Mouse (Mus musculus): Measurements from ENCODE around the gene Ppp1r9a. TPM values are rescaled to one million over a fixed set of nuclear protein-coding genes. Genes with fewer than 3 reads are reported as not detected.
A peak's percentile ranks its signal among the peaks of the same experiment; 100 is the strongest.
"Not testable (repeated sequence)": the region's sequence is repeated elsewhere in the genome, so short reads cannot be mapped to it uniquely, and the experiment has no call there.

Ppp1r9a gene
- polyA plus RNA-seq (2015; fragmentation: Nextera tagmentation; extraction: Ambion mirVana) = 6.1 and 7.5 TPM in 2 replicates

DNA sequence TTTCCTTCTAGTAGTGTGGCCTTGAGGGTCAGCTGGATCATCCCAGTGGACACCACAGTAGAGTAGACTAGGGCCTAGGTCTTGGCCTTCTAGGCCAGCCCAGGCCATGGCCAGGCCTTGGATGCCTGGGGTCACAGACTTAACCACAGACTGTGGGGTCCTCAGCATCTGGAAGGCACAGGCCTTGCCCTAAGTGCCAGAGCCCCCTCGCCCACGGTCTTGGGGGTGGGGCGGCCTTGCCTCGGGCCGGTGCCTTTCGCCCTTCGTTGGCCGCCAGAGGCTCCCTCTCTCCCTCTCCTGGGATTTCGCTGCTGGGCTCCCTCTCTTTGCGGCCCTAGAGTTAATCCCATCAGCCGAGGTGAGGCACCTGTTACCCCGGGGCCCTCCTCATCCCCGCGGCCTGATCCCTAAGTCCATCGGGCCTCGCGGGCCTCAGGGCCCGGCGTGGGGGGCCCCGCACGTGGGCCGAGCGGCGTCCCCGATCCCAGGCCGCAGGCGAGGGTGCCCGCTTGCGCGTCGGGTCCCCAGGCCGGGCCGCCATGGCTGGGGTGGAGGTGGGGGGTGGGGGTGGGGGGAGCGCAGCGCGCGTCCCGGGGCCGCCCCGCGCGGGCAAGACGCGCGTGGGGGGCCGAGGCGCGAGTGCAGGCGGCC, at the start of gene Ppp1r9a:
Gene Ppp1r9a (plus strand): TSS at position 244 of the 651 bp plus-strand sequence.
- H3K4me1 ChIP-seq (ENCODE audit: control insufficient read depth, insufficient read depth, low read length) = peaks cover 4% of the 10 kb centered on the region; the same call in 1 of the 2 replicates
- peak within 1 kb of the TSS; percentile 85 for H3K27ac ChIP-seq (ENCODE audit: low read length)
- ATAC-seq = peak; percentile 84
- peak within 1 kb of the TSS; percentile 82 for H3K4me2 ChIP-seq (ENCODE audit: low read depth, low read length)
- no peaks in the 10 kb centered on the region for H3K36me3 ChIP-seq (ENCODE audit: control insufficient read depth, insufficient read depth, low read length)
- peak within 1 kb of the TSS; percentile 91 for H3K9ac ChIP-seq (ENCODE audit: low read depth, low read length)
- H3K4me3 ChIP-seq (ENCODE audit: low read length) = peak within 1 kb of the TSS; percentile 79
- no peaks in the 10 kb centered on the region for H3K9me3 ChIP-seq (ENCODE audit: control insufficient read depth, low read length)
- H3K27me3 ChIP-seq (replicated peaks; ENCODE audit: control insufficient read depth, insufficient read depth, low read length) = no peaks in the 10 kb centered on the region
- WGBS = 1% methylated on average over 42 of the region's 49 CpGs

DNA sequence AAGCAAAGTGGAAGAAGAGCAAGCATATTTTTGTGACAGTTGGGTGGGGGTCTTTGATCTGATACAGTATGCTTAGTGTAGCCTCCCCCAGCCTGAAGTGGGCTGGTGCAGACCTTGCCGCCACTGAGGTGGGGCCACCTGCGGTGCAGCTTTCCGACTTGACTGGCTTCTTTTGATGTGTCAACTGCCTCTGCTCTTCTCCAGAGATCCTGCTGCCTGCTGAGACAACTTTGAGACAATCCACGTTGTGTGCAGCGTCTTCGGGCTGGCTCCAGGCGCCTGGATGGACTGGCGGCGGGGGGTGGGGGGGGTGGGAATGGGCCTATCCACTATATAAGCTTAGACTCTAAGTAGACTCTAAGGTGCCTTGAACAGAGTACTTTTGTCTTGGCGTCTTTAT, 47.5 kb upstream of the Ppp1r9a start:
- no peak for ATAC-seq

DNA sequence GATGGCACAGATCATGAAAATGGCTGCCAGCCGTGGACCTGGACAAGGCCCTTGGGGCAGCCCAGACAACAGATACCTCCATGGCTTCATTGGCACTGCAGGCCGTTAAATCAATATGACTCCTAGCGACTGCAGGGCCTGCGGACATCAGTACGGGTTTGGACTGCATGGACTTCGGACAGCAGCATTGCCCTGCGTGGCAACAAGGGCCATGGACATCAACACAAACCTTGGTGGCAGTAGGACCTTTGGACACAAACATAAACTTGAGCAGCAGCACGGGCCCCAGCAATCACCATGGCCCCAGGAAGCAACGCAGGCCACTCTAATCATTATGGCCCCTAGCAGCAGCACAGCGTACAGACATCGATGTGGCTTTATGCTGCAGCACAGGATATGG, 45.8 kb upstream of the Ppp1r9a start:
- ATAC-seq = no peak
- H3K9me3 ChIP-seq (ENCODE audit: control insufficient read depth, low read length) = no peaks in the 10 kb centered on the region
- no peaks in the 10 kb centered on the region for H3K27me3 ChIP-seq (replicated peaks; ENCODE audit: control insufficient read depth, insufficient read depth, low read length)
- no peak overlapping the region for H3K9ac ChIP-seq (ENCODE audit: low read depth, low read length)
- WGBS = 94% methylated on average over 11 of the region's 11 CpGs
- H3K4me2 ChIP-seq (ENCODE audit: low read depth, low read length) = no peak overlapping the region
- no peaks in the 10 kb centered on the region for H3K36me3 ChIP-seq (ENCODE audit: control insufficient read depth, insufficient read depth, low read length)
- H3K27ac ChIP-seq (ENCODE audit: low read length) = no peak overlapping the region
- no peak overlapping the region for H3K4me3 ChIP-seq (ENCODE audit: low read length)
- H3K4me1 ChIP-seq (ENCODE audit: control insufficient read depth, insufficient read depth, low read length) = no peaks in the 10 kb centered on the region

More for the DNA sequence above, 47.5 kb upstream of the Ppp1r9a start:
- Histone ChIP-seq H3K4me1 (ENCODE audit: control insufficient read depth, insufficient read depth, low read length) (no peaks in the 10 kb centered on the region), H3K9ac (ENCODE audit: low read depth, low read length) (no peak overlapping the region), H3K27ac (ENCODE audit: low read length) (no peak overlapping the region), H3K4me3 (ENCODE audit: low read length) (no peak overlapping the region), H3K27me3 (replicated peaks; ENCODE audit: control insufficient read depth, insufficient read depth, low read length) (no peaks in the 10 kb centered on the region), H3K36me3 (ENCODE audit: control insufficient read depth, insufficient read depth, low read length) (no peaks in the 10 kb centered on the region), H3K9me3 (ENCODE audit: control insufficient read depth, low read length) (no peaks in the 10 kb centered on the region), H3K4me2 (ENCODE audit: low read depth, low read length) (no peak overlapping the region)
- 84% methylated on average over 10 of the region's 10 CpGs for WGBS

DNA sequence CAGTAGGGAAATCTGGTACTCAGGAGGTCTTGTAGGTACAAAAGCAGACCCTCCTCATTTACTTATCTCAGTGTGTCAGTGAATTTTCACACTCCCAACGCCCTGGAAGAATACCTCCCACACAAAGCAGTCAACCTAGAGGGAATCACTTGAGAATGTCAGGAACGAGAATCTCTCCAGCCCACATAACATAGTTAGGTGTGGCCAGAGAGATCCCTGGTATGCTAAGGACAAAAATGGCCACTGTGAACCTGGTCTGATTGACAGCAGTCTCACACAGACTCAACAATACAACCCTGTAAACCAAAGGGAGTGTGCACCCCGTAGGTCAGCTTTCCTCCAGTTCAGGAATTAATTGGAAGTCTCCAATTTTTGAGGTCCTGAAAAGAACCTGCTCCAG, 18.4 kb upstream of the Ppp1r9a start:
- no peaks in the 10 kb centered on the region for H3K4me1 ChIP-seq (ENCODE audit: control insufficient read depth, insufficient read depth, low read length)
- WGBS = 70% methylated on average over 3 of the region's 3 CpGs
- no peaks in the 10 kb centered on the region for H3K36me3 ChIP-seq (ENCODE audit: control insufficient read depth, insufficient read depth, low read length)
- H3K9ac ChIP-seq (ENCODE audit: low read depth, low read length) = no peak overlapping the region
- H3K9me3 ChIP-seq (ENCODE audit: control insufficient read depth, low read length) = no peaks in the 10 kb centered on the region
- no peak overlapping the region for H3K4me2 ChIP-seq (ENCODE audit: low read depth, low read length)
- no peak overlapping the region for H3K27ac ChIP-seq (ENCODE audit: low read length)
- H3K4me3 ChIP-seq (ENCODE audit: low read length) = no peak overlapping the region
- H3K27me3 ChIP-seq (replicated peaks; ENCODE audit: control insufficient read depth, insufficient read depth, low read length) = no peaks in the 10 kb centered on the region
- ATAC-seq = no peak

DNA sequence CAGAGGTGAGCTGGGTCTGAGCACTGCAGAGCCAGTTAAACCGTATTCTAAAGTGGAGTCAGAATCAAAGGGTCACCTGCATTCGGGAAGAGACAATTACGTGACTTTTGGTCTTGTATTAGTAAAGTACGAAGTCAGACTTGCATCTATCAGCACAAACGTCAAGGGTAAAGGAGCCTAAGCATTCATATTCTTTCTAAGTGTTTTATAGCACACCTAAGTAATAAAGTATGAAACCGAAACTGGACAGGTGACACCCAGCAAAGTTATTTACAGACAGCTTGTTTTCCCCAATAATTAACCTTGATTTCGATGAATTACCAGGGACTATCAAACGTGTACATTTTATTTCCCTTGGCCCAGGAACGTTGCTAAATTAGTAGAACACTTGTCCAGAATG, 13.2 kb upstream of the Ppp1r9a start:
- Histone ChIP-seq H3K36me3 (ENCODE audit: control insufficient read depth, insufficient read depth, low read length) (no peaks in the 10 kb centered on the region), H3K9ac (ENCODE audit: low read depth, low read length) (no peak overlapping the region), H3K4me2 (ENCODE audit: low read depth, low read length) (0 out of 2 replicates have a peak overlapping the region, but pooled peaks have one; percentile 19), H3K9me3 (ENCODE audit: control insufficient read depth, low read length) (no peaks in the 10 kb centered on the region), H3K27ac (ENCODE audit: low read length) (no peak overlapping the region; the same call in 1 of the 2 replicates), H3K27me3 (replicated peaks; ENCODE audit: control insufficient read depth, insufficient read depth, low read length) (no peaks in the 10 kb centered on the region), H3K4me3 (ENCODE audit: low read length) (no peak overlapping the region), H3K4me1 (ENCODE audit: control insufficient read depth, insufficient read depth, low read length) (no peaks in the 10 kb centered on the region)
- peak; percentile 72 for ATAC-seq
- WGBS = 67% methylated on average over 9 of the region's 9 CpGs

DNA sequence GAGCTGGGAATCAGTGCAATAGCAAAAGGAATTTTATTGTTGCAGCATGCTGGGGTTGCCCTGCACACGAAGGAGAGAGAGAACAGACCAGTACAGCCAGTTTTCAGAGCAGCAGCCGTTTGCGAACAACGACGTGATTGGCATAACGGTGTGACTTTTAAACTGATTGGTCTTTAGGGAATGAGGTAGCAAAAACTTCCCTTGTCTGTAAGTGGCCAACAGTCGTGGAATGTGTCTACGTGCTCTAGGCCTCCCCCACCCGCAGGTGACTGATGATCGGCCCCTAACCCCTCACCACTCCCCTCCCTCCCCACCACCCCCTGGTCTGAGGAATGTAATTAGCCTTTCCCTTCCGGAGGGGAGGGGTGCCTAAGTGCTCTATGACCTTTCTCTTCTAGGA, 10.3 kb upstream of the Ppp1r9a start:
- H3K4me2 ChIP-seq (ENCODE audit: low read depth, low read length) = no peak overlapping the region
- 57% methylated on average over 11 of the region's 11 CpGs for WGBS
- H3K27me3 ChIP-seq (replicated peaks; ENCODE audit: control insufficient read depth, insufficient read depth, low read length) = no peaks in the 10 kb centered on the region
- no peaks in the 10 kb centered on the region for H3K4me1 ChIP-seq (ENCODE audit: control insufficient read depth, insufficient read depth, low read length)
- no peak for ATAC-seq
- no peaks in the 10 kb centered on the region for H3K36me3 ChIP-seq (ENCODE audit: control insufficient read depth, insufficient read depth, low read length)
- no peak overlapping the region for H3K9ac ChIP-seq (ENCODE audit: low read depth, low read length)
- no peak overlapping the region for H3K4me3 ChIP-seq (ENCODE audit: low read length)
- no peak overlapping the region for H3K27ac ChIP-seq (ENCODE audit: low read length)
- no peaks in the 10 kb centered on the region for H3K9me3 ChIP-seq (ENCODE audit: control insufficient read depth, low read length)

DNA sequence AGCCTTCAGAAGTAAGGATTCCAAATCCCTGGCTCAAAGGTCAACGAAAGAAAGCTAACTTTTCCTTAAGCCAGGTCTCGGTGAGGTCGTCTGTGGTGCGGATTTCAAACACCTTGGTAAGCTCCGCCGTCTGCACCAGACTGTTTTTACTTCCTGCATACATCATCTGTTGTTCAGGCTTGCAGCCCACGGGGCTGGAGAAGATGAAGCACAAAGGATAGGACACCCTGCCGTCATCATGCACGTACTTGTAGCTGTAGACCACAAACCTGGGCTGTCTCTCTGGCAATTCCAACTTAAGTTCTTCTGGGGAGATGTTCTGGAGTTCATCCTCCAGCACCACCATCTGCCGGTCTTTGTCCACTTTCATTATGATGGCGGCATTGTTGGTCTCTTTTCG, 9.4 kb upstream of the Ppp1r9a start:
- H3K4me3 ChIP-seq (ENCODE audit: low read length); H3K27ac ChIP-seq (ENCODE audit: low read length); H3K27me3 ChIP-seq (replicated peaks; ENCODE audit: control insufficient read depth, insufficient read depth, low read length); H3K4me1 ChIP-seq (ENCODE audit: control insufficient read depth, insufficient read depth, low read length); H3K9me3 ChIP-seq (ENCODE audit: control insufficient read depth, low read length); H3K36me3 ChIP-seq (ENCODE audit: control insufficient read depth, insufficient read depth, low read length); H3K9ac ChIP-seq (ENCODE audit: low read depth, low read length); H3K4me2 ChIP-seq (ENCODE audit: low read depth, low read length); ATAC-seq: not testable (repeated sequence)
- 63% methylated on average over 12 of the region's 12 CpGs for WGBS

DNA sequence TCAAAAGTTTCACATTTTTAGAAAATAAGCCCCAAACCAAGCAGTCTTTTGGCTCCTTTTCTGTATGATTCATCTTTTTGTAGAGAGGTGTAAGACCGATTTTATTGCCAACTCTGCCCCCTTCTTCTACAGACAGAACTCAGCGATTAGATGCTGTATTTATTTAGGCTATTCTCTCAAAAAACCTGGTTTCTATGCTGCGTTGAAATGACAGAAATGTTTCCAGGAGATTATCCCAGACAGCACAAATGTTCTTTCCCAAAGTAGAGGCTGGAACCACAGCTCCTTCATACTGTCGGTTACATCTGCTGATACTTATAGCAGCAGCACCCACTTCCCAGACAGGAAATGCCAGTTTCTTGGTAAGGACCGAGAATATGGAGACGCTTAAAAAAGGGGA, 2.8 kb upstream of the Ppp1r9a start:
- no peak for ATAC-seq
- Histone ChIP-seq H3K9ac (ENCODE audit: low read depth, low read length) (no peak overlapping the region), H3K9me3 (ENCODE audit: control insufficient read depth, low read length) (no peaks in the 10 kb centered on the region), H3K36me3 (ENCODE audit: control insufficient read depth, insufficient read depth, low read length) (no peaks in the 10 kb centered on the region), H3K27ac (ENCODE audit: low read length) (no peak overlapping the region), H3K4me3 (ENCODE audit: low read length) (no peak overlapping the region), H3K4me2 (ENCODE audit: low read depth, low read length) (no peak overlapping the region), H3K27me3 (replicated peaks; ENCODE audit: control insufficient read depth, insufficient read depth, low read length) (no peaks in the 10 kb centered on the region), H3K4me1 (ENCODE audit: control insufficient read depth, insufficient read depth, low read length) (peaks cover 4% of the 10 kb centered on the region; the same call in 1 of the 2 replicates)
- WGBS = 74% methylated on average over 6 of the region's 6 CpGs

DNA sequence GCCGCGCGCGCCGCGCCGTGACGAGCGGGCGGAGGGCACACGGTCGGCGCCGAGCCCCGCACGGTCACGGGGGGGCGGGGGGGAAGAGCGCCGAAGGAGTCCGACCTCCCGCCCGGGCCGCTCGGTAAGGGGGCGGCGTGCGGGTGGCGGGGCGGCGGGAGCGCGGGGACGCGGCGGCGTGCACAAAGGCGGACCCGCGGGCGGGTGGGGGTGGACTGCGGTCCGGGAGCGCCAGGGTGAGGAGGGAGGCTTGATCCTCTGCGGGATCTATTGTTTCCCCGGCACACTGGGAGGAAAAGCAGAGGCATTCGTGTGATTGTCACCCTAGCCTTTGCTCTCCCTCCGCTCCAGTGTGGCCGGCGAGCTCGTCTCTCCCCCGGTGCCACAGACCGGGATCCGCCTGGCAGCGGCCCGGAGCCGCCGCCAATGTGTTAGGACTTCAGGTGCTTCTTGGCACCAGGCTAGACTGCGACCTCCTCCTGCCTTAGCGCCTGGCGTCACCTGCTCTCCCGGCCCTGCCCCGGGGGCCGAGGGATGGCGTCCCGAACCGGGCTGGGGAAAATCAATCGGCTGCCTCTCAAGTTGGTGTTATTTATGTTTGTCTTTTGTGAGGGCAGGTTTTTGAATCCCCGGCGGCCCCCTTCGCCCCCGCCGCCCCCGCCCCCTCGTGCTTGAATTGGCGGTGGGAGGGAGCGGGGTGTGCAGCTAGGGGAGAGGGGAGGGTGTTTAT, 773 bp downstream of the Ppp1r9a start:
- H3K27ac ChIP-seq (ENCODE audit: low read length) = peak overlapping the region; percentile 85
- H3K4me2 ChIP-seq (ENCODE audit: low read depth, low read length) = peak overlapping the region; percentile 82
- H3K4me1 ChIP-seq (ENCODE audit: control insufficient read depth, insufficient read depth, low read length) = peaks cover 4% of the 10 kb centered on the region; the same call in 1 of the 2 replicates
- H3K9ac ChIP-seq (ENCODE audit: low read depth, low read length) = peak overlapping the region; percentile 91
- no peaks in the 10 kb centered on the region for H3K36me3 ChIP-seq (ENCODE audit: control insufficient read depth, insufficient read depth, low read length)
- peak overlapping the region; percentile 79 for H3K4me3 ChIP-seq (ENCODE audit: low read length)
- under 1% methylated on average over 46 of the region's 77 CpGs for WGBS
- no peaks in the 10 kb centered on the region for H3K9me3 ChIP-seq (ENCODE audit: control insufficient read depth, low read length)
- H3K27me3 ChIP-seq (replicated peaks; ENCODE audit: control insufficient read depth, insufficient read depth, low read length) = no peaks in the 10 kb centered on the region
- peak; percentile 85 for ATAC-seq

All from intestine, embryonic 16.5 days (tissue).